Mouse (Mus musculus) kidney, postnatal 14 days (tissue): Measurements from ENCODE around the gene Gpr182.

Experiments
- DNase-seq: peaks from one replicate; pipeline ENCODE4 v3.0.0; 2022; ENCODE audit warnings: mixed read lengths

Gpr182 gene

DNA sequence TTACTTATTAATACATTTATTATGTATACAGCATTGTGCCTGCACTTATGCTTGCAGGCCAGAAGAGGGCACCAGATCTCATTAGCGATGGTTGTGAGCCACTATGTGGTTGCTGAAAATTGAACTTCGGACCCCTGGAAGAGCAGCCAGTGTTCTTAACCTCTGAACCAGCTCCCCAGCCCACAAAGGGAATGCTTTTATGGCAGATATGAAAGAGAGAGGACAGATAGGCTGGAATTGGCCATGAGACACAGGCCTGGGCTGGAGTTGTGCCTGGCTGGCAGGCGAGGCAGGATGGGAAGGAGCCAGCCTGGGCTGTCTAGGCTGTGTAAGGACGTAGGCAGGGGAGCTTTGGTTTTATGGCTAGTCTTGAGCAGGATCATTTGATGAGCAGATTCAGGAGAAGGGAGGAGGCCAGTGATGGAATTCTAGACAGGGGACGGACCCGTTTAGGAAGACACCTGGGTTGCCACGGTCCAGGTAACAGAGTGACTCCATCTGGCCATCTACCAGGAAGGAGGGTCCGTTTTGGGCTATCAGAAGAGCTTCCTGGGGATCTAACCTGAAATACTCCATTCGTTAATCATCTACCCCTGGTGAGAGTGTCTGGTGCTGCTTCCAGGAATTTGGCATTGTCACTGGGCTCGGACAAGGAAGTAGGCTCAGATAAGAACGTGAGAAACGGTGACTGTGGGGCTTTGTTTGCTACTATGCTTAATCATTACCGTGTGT is 13.2 kb downstream of the Gpr182 start:
- peak; percentile 48 for DNase-seq

DNA sequence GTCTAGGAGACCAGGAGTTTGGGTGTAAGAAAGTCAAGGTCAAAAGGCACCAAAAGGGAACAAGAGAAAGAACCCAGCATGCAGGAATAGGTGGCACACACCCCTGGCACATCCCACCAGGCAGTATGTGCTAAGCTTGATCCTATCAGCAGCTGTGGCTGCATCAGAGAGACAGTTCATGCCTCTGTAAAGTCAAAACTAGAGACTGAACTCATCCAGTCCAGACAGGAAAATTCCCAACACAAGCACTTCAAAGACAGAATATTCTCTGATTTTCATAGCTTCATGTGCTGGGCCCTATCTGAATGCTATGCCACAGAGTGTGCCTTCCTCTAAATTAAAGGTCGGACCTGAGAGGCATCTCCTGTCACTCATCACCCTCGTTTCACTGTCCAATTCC is 14.0 kb downstream of the Gpr182 start:
- DNase-seq, result no peak

DNA sequence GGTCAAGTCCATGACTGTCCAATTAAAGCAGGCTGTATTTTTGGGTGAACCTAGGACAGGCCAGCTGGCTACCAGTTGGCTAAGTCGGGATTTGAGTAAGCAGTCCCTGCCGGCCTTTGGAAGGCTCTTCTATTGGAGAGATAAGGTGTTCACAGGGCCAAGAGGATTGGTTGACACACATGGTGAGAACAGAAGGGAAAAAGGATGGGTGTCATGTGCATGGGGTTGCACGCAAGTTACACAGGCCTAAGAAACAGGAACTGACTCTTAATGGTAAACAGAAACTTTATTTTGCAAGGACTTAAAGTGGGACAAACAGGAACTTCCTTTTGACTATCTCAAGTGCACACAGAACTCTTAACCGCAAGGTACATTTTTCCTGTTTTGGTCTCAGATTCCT is 14.6 kb downstream of the Gpr182 start:
- DNase-seq, result no peak

DNA sequence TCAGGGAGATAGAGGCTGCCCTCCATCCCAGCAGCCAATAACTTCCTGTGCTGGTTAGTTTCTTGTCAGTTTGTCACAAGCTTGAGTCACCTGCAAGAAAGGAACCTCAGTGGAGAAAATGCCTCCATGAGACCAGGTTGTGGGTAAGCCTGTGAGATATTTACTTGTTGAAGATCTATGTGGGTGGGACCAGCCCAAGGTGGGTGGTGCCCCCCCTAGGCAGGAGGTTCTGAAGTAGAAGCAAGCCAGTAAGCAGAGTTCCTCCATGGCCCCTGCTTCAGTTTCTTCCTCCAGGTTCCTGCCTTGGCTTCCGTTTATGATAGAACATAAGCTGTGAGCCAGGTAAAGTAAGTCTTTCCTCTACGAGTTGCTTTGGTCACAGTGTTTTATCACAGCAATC is 15.3 kb downstream of the Gpr182 start:
- no peak for DNase-seq

DNA sequence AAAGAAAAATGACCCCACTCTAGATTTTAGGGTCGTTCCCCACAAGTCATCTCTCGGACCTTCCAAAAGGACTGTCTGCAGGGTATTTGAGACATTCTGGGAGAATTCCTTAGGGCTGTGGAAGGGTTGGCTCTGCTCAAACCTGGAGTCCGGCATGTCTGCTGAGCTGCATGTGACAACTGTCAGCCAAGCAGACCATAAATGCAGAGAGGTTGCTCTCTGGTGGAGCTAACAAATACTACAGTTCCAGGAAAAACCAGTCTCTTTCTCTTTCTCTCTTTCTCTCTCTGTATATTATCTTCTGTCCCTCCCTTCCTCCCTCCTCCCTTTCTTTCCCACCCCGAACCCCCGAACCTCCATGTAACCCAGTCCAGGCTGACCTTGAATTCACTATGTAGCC is 17.1 kb downstream of the Gpr182 start:
- no peak for DNase-seq

DNA sequence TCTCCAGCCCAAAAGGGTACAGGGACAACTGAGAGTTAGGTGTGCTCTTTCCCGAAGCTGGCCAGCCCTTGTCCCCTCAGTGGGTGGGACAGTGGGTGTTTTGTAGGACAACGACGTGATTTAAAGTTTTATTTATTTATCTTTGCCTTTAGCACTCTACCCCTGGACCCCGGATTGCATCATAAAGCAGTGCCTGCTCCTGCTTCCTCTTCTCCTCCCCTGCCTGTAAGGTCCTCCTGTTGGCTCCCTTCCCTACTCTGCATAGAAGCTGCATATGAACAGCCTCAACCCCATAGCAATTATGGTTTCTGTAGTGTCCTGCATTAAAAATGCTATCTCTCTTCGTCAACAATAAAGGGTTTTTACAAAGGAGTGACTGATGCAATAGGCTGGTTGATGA is 20.1 kb downstream of the Gpr182 start:
- DNase-seq, result no peak

DNA sequence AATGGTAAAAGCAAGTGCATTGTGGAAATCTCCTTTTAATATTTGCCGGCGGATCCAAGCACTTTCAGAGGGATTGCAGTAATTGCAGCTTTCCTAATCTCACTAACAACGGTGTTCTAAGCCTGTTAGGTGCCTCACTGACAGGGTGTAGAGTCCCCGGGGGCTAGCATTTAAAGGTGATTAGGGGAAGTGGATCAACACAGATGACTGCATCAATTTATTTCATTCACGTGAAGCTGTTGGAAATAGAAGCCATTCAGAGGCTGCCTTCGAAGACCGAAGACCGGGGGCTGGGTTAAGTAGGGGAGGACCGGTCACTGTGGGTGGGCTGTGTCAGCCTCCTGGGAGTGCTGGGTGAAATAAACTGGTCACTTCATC is 20.6 kb downstream of the Gpr182 start:
- DNase-seq, result no peak

DNA sequence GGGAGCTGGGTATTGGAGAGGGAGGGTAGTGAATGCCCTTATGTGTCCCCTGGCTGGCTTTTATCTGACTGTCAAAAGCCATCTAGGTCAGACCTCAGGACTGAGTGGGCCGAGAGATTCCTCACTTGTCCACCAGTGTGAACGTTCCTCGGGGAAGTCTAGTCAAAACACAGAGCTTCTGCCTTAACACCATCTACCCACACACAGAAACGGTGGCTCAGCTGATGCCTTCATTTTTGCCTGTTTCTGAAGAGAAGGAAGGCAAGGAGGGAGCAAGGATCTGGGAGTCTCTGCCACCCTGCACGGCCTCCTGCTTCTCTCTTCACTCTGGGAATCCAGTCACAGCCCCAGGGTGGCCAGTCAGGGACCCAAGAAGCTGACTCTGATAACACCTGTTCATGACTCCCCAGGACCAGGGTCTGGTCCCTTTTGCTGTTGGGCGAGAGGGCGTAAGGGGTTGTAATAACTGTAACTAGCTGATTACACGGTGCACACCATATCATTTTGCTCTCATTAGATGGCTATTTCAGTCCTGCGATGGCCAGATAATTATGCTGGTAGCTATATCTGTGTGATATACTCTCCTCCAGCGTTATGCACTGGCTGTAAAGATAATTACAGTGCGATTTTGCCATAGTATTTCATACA is 21.1 kb downstream of the Gpr182 start:
- no peak for DNase-seq

DNA sequence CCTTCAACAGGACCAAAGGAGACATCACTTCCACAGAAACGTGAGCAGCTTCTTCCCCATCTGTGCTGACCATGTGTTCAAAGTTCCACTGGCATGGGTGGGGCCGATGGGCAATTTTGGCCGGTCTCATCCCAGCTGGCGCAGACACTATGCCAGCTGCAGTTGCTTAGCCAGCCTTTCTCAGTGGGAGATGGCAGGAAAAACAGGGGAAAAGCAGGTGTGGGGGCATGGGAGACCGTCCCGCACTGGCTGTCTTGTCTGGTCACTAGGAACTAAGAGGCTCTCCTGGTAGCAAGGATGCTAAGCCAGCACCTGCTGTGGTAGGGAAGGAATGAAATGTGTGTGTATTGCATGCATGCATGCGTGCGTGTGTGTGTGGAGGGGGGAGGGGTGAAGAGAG is 23.1 kb downstream of the Gpr182 start:
- DNase-seq, result no peak

DNA sequence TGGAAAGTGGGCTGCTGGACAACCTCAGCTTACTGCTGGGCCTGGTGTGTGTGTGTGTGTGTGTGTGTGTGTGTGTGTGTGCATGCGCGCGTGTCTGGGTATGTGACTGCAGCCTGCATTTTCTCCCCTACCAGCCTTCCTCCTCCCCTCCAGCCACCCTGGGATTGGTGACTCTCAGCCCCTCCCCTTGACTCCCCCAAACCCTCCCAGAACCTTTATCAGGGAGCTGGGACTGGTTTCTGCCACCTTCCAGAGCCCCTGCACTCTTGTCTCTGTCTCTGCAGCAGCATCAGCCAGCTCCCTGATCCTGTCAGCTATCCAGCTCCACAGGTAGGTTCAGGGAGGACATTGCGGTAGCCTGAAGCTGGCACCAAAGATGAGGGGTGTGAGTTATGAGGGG is 26.4 kb downstream of the Gpr182 start:
- DNase-seq, result no peak

DNA sequence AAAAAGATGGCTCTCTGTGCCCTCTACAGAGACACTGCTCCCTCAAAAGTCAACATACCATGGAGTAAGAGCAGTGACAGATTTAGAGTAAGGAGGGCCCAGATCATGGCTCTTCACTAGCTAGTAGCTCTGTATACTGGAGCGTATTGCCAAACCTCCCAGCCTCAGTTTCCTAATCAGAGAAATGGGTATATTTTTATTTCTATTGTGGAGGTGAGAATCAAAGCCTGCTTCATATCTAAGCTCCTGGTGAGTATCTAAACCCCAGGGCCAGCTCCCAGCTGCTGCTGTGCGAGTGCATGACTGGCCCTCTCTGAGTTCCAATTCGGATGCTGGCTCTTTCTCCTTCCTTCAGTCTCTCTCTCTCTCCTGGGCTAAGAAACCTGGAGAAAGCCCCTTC is 27.4 kb downstream of the Gpr182 start, which contains the start of gene Tac2:
Gene Tac2 (plus strand): TSS at position 301 of the 400 bp plus-strand sequence.
- no peak for DNase-seq

DNA sequence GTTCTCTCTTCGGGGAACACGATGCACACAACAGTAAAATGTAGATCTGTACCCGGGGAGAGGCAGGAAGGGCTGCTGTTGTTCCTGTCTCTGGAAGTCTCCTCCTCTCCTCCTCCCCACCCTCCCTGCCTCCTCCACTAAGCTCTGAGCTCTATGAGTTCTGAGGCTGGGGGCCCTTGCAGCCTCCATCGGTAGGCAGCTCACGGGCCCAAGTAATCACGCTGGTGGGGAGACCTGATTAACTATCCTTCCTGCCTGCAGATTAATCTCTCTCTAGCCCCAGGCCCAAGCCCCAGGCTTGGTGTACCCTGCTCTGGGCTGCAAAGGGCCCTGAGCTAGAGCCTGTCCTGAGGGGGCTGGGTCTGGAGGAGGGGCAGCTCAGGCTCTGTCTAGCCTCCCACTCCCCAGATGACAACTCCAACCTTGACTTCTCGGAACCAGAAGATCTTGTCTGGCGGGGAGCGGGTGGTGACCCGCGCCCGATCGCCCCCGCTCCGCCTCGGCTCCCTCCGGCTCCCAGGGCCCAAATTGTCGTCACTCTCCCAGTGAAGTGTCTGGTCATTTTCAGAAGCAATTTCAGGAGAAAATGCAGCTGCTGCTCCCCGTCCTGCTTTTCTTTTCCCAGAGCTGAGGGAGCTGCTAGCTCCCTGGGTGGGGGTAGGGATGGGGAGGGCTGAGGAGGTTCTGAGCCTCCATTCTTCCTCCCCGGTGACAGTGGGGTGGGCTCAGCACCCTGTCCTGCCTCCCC is 29.7 kb downstream of the Gpr182 start:
- DNase-seq, result no peak

DNA sequence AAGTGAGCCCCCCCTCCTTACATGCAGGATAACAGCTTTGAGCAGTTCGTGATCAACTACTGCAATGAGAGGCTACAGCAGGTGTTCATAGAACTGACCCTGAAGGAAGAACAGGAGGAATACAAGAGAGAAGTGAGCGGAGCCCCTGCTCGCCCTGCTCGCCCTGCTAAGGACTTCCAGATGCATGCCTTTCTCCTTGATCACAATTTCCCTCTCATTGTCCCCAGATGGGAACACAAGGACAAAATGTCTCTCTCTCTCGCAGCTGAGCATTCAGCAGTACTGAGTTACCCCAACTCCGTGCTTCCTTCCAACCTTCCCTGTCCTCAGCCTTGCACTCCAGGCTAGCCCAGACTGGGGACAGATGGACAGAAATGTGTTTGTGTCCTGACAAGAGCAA is 38.8 kb downstream of the Gpr182 start:
- no peak for DNase-seq

DNA sequence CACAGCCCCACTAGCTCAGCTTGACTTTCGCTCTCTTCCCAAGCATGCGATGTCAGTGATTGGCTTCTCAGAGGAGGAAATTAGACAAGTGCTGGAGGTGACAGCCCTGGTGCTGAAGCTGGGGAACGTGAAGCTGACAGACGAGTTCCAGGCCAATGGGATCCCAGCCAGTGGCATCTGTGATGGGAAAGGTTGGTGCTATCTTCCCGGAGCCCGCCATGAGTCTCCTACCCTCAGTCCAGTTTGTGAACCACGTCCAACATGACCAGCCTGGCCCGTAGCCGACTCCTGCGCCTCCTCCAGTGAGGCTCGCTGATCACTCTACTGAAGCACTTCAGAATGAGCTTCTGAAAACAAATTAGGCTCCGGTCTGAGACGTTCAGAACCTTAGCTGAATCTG is 41.2 kb downstream of the Gpr182 start:
- DNase-seq, result no peak

DNA sequence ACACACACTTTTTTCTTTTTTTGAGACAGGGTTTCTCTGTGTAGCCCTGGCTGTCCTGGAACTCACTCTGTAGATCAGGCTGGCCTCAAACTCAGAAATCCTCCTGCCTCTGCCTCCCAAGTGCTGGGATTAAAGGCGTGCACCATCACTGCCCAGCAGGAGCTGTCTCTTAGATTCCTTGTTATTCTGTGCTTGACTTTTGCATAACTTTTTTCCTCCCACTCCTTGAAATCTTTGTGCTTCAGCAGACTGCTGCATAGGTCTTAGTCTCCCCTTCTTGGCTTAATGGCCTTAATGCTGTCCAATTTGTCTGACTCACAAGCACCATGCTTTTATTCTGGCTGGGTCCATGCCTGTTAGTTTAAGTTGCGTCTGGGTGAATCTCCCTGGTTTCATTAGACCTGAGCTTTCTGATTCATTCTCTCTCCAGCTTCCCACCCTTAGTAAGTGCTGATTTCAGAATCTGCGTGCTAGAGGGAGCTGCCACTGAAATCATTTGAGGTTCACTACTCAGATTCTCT is 42.6 kb downstream of the Gpr182 start:
- no peak for DNase-seq

DNA sequence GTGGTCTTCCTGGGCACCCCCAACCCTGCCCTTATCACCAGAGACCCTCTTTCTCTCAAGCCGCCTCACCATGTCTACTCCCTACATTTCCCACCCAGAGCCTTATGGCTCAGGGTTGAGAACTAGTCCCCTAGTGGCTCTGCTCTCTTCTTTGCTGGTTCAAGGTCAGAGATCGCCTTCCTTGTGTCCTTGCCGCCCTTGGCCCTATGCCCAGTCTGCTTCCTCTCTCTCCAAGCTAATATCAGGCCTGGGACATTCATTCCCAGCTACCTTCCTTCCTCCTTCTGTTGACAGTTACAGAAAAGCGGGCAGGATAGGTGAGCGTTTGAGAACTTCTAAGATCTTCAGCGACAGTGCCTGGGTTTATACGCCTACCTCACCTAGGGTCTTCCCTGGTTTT is 43.8 kb downstream of the Gpr182 start:
- DNase-seq, result peak; percentile 68

DNA sequence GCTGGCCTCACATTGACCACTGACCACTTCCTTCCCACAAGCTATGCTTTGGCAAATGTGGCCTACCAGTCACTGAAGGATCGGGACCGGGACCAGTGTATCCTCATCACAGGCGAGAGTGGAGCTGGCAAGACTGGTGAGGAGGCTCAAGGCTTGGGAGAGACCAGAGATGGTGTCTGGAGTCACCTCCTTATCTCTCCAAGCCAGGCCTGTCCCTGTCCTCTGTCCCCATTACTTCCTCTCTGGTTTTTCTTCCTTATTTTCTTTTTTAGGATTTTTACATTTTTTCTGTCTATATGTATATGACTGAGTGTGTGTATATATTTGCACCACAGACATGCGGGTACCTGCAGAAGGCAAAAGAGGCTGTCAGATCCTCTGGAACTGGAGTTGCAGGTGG is 45.7 kb downstream of the Gpr182 start:
- DNase-seq, result no peak

DNA sequence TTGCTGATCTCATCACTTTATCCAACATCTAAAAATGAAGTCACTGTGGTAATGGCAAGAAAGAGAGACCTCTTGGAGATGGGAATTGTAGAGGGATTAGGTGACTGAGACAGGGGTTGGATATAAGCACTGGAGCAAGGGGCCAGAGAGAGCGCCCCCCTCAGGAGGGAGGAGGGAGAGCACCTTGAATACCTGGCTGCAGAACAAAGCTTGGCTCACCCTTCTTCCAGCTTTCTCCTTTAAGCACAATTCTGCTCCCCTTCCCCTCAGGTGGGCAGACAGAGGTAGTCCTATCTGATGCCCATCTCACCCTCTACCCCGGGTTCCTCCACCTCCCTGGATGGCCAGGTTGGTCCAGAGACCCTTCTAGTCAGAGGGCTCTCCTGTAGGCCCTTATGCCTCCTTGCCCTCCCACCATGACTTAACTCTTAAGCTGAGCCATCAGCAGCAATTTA is 46.7 kb downstream of the Gpr182 start, which contains the start of gene Myo1a:
Gene Myo1a (plus strand): TSS at position 405 of the 455 bp plus-strand sequence.
- DNase-seq, result no peak

DNA sequence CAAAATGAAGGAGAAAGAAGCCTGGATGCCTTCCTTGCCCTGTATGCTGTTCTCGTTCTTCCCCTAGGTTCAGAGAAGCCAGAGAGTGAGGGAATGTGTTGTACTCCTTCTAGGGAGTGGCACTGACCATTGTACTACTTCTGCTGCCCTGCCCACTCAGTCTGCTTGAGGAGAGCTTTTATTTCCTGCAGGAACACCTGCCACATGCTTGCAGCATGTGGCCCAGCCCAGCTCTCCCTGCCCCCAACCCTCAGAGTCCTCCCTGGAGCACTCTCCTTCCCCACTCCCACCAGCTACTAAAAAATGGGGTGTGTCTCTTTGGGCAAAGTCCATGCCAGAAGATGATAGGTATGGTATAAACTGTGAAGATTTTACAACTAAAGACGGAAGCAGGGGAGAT is 47.2 kb downstream of the Gpr182 start:
- no peak for DNase-seq

DNA sequence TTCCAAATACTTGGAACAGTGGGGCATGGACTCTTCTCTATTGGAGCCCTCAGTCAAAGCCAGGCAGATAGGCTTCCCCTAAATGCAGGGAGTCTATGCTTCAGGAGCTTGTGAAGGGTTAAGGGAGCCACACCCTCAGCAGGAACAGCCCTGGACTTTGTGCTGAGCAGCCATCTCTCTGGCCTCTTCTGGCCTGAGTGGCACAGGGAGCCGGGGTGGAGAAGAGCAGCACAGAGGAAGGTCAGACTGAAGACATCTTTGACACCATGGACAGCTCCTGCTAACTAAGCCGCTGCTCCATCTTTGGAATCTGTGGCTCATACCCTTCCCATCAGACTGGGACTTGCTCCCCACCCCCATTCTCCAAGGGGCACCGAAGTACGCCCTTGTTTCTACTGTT is 48.2 kb downstream of the Gpr182 start:
- peak; percentile 8 for DNase-seq

DNA sequence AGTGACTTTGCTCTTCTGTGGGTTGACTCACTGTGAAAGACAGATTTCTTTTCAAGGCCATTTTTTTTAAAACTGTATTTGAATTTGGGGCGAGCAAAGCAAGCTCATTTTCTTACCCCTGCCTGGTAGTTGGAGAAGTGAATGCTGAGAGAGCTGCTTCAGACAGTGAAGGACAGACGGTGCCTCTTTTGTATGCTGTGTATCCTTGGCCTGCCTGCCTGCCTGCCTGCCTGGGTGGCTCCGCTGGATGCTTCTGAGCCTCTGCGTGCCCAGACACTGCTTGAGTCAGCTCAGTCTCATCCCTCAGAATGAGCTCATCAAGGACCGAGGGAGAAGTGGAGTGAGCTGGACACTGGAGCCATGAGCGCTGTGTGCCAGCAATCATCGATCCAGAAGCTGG is 52.6 kb downstream of the Gpr182 start:
- no peak for DNase-seq
